Comparison of ENCODE assay signal across 8 mouse cellular contexts in genomic region chr8:71272286-71273150, GRCm38 (mm10). TPM values are rescaled to one million over a fixed set of nuclear protein-coding genes. Genes with fewer than 3 reads are reported as not detected.
A peak's percentile ranks its signal among the peaks of the same experiment; 100 is the strongest.
DNase-seq lines count a peak whose midpoint lies in the region; ATAC-seq and TF ChIP-seq lines count a peak whose summit lies in the region.

Gene Myo9b (plus strand): TSS chr8:71272714.
Gene Haus8 (minus strand): TSS chr8:71272934.

- peak; percentile 59 for TF ChIP-seq CTCF in kidney, adult 2 months (conservative IDR thresholded peaks at IDR 0.05; ENCODE audit: insufficient read depth, insufficient read length, low read depth, low read length)
- TF ChIP-seq CTCF in spleen, adult 2 months (IDR thresholded peaks at IDR 0.05; ENCODE audit: extremely low read depth, insufficient read depth, insufficient read length, insufficient replicate concordance) = peak; percentile 39; the same call in 1 of the 2 replicates

- peak within 1 kb of the TSS; percentile 84 for H3K27ac ChIP-seq in embryonic facial prominence, embryonic 13.5 days
- H3K27ac ChIP-seq in kidney, adult 2 months (ENCODE audit: insufficient read depth, low read depth, low read length) = peak within 1 kb of the TSS; percentile 5; the same call in 1 of the 2 replicates
- peak within 1 kb of the TSS; percentile 84 for H3K27ac ChIP-seq in limb, embryonic 12.5 days
- peak within 1 kb of the TSS; percentile 82 for H3K27ac ChIP-seq in midbrain, embryonic 15.5 days
- peak within 1 kb of the TSS; percentile 67 for H3K27ac ChIP-seq in spleen, adult 2 months (ENCODE audit: insufficient read depth, low read length)

- peak within 1 kb of the TSS; percentile 82 for H3K9ac ChIP-seq in embryonic facial prominence, embryonic 13.5 days
- H3K9ac ChIP-seq in limb, embryonic 12.5 days (replicated peaks) = peak within 1 kb of the TSS; percentile 76
- peak within 1 kb of the TSS; percentile 71 for H3K9ac ChIP-seq in midbrain, embryonic 15.5 days

- peak within 1 kb of the TSS; percentile 82 for H3K4me3 ChIP-seq in embryonic facial prominence, embryonic 13.5 days
- H3K4me3 ChIP-seq in kidney, adult 2 months (ENCODE audit: insufficient read depth, low read depth, low read length) = peak within 1 kb of the TSS; percentile 85
- peak within 1 kb of the TSS; percentile 78 for H3K4me3 ChIP-seq in limb, embryonic 12.5 days (replicated peaks)
- peak within 1 kb of the TSS; percentile 95 for H3K4me3 ChIP-seq in midbrain, embryonic 15.5 days
- peak within 1 kb of the TSS; percentile 77 for H3K4me3 ChIP-seq in spleen, adult 2 months (ENCODE audit: extremely low read depth, insufficient read depth, insufficient read length)

- under 1% methylated on average over 84 of the region's 84 CpGs for WGBS in embryonic facial prominence, embryonic 13.5 days
- under 1% methylated on average over 84 of the region's 84 CpGs for WGBS in kidney, adult 2 months
- WGBS in limb, embryonic 12.5 days = under 1% methylated on average over 84 of the region's 84 CpGs
- WGBS in midbrain, embryonic 15.5 days = under 1% methylated on average over 84 of the region's 84 CpGs
- WGBS in spleen, adult 2 months = 1% methylated on average over 84 of the region's 84 CpGs

- DNase-seq in 3134 (ENCODE audit: extremely low read depth, insufficient read length, low spot score) = peak; percentile 98
- peak; percentile 97 to 98 for DNase-seq in adrenal gland, postnatal 36 days
- peak; percentile 97 to 98 for DNase-seq in heart, adult 18-20 months
- peak; percentile 99 for DNase-seq in kidney, adult 2 months
- peak; percentile 97 to 98 for DNase-seq in spleen, adult 2 months (ENCODE audit: low read depth in 1 of 2, low spot score in 2 of 2)

- peak within 1 kb of the TSS; percentile 82 for H3K4me2 ChIP-seq in embryonic facial prominence, embryonic 13.5 days
- peak within 1 kb of the TSS; percentile 81 for H3K4me2 ChIP-seq in limb, embryonic 12.5 days
- peak within 1 kb of the TSS; percentile 95 for H3K4me2 ChIP-seq in midbrain, embryonic 15.5 days

- H3K36me3 ChIP-seq in embryonic facial prominence, embryonic 13.5 days = peaks cover 3% of the 10 kb centered on the region; the same call in 1 of the 2 replicates
- no peaks in the 10 kb centered on the region for H3K36me3 ChIP-seq in kidney, adult 2 months (ENCODE audit: control insufficient read depth, insufficient read depth, low read length)
- peaks cover 16% of the 10 kb centered on the region; the same call in 1 of the 2 replicates for H3K36me3 ChIP-seq in limb, embryonic 12.5 days
- H3K36me3 ChIP-seq in midbrain, embryonic 15.5 days (replicated peaks) = no peaks in the 10 kb centered on the region; the same call in 1 of the 2 replicates
- no peaks in the 10 kb centered on the region for H3K36me3 ChIP-seq in spleen, adult 2 months (ENCODE audit: control insufficient read depth, insufficient read depth, low read length)

- H3K9me3 ChIP-seq in embryonic facial prominence, embryonic 13.5 days = no peaks in the 10 kb centered on the region
- no peaks in the 10 kb centered on the region for H3K9me3 ChIP-seq in limb, embryonic 12.5 days
- no peaks in the 10 kb centered on the region for H3K9me3 ChIP-seq in midbrain, embryonic 15.5 days

- no peaks in the 10 kb centered on the region for H3K27me3 ChIP-seq in embryonic facial prominence, embryonic 13.5 days
- no peaks in the 10 kb centered on the region for H3K27me3 ChIP-seq in kidney, adult 2 months (replicated peaks; ENCODE audit: control insufficient read depth, insufficient read depth, low read length)
- no peaks in the 10 kb centered on the region for H3K27me3 ChIP-seq in limb, embryonic 12.5 days
- no peaks in the 10 kb centered on the region for H3K27me3 ChIP-seq in midbrain, embryonic 15.5 days (replicated peaks)
- H3K27me3 ChIP-seq in spleen, adult 2 months (ENCODE audit: control insufficient read depth, insufficient read depth, low read length) = no peaks in the 10 kb centered on the region

- peaks cover 28% of the 10 kb centered on the region for H3K4me1 ChIP-seq in embryonic facial prominence, embryonic 13.5 days
- peaks cover 14% of the 10 kb centered on the region; the same call in 1 of the 2 replicates for H3K4me1 ChIP-seq in kidney, adult 2 months (ENCODE audit: control insufficient read depth, insufficient read depth, low read length)
- peaks cover 23% of the 10 kb centered on the region for H3K4me1 ChIP-seq in limb, embryonic 12.5 days (replicated peaks)
- peaks cover 33% of the 10 kb centered on the region for H3K4me1 ChIP-seq in midbrain, embryonic 15.5 days
- peaks cover 10% of the 10 kb centered on the region; the same call in 1 of the 2 replicates for H3K4me1 ChIP-seq in spleen, adult 2 months (ENCODE audit: control insufficient read depth, insufficient read depth, insufficient read length)

- peak; percentile 96 for ATAC-seq in embryonic facial prominence, embryonic 13.5 days (ENCODE audit: insufficient number of reproducible peaks, insufficient read depth, low FRiP score, low TSS enrichment, low read depth)
- peak; percentile 99 for ATAC-seq in limb, embryonic 12.5 days (ENCODE audit: insufficient number of reproducible peaks, insufficient read depth, low FRiP score, low TSS enrichment, low read depth)
- peak; percentile 99 for ATAC-seq in midbrain, embryonic 15.5 days (replicated peaks)

- peak; percentile 58 for TF ChIP-seq POLR2A in kidney, adult 2 months (IDR thresholded peaks at IDR 0.05; ENCODE audit: low read depth, low read length)
- peak; percentile 76 for TF ChIP-seq POLR2A in spleen, adult 2 months (IDR thresholded peaks at IDR 0.05; ENCODE audit: low read depth, low read length)

RNA-seq across cellular contexts. Expression of gene Myo9b, which starts in this region (rescaled TPM):
- 10 to 100 TPM; 32.0 to 41.0 TPM for total RNA-seq in adrenal gland, postnatal 36 days (2021)
- 24.0 and 27.5 TPM in 2 replicates for polyA plus RNA-seq in embryonic facial prominence, embryonic 13.5 days (2015; fragmentation: Nextera tagmentation; extraction: Ambion mirVana)
- total RNA-seq in heart, adult 18-20 months (2021) = 10 to 100 TPM; 20.5 to 22.3 TPM
- 11.4 and 12.0 TPM in 2 replicates for polyA plus RNA-seq in kidney, adult 2 months (2012; rRNA removed)
- polyA plus RNA-seq in limb, embryonic 12.5 days (2016; fragmentation: Nextera tagmentation; extraction: Ambion mirVana) = 28.8 and 37.1 TPM in 2 replicates
- 18.7 and 20.2 TPM in 2 replicates for polyA plus RNA-seq in midbrain, embryonic 15.5 days (2015; fragmentation: Nextera tagmentation; extraction: Ambion mirVana)
- polyA plus RNA-seq in spleen, adult 2 months (2012; rRNA removed) = 47.6 and 50.4 TPM in 2 replicates

RNA-seq across cellular contexts. Expression of gene Haus8, which starts in this region (rescaled TPM):
- total RNA-seq in adrenal gland, postnatal 36 days (2021) = 10 to 100 TPM; 13.5 to 16.5 TPM
- polyA plus RNA-seq in embryonic facial prominence, embryonic 13.5 days (2015; fragmentation: Nextera tagmentation; extraction: Ambion mirVana) = 53.6 and 58.0 TPM in 2 replicates
- 10 to 100 TPM; 25.5 to 29.5 TPM for total RNA-seq in heart, adult 18-20 months (2021)
- polyA plus RNA-seq in kidney, adult 2 months (2012; rRNA removed) = 3.1 and 3.6 TPM in 2 replicates
- 56.1 and 59.1 TPM in 2 replicates for polyA plus RNA-seq in limb, embryonic 12.5 days (2016; fragmentation: Nextera tagmentation; extraction: Ambion mirVana)
- polyA plus RNA-seq in midbrain, embryonic 15.5 days (2015; fragmentation: Nextera tagmentation; extraction: Ambion mirVana) = 64.2 and 65.3 TPM in 2 replicates
- 13.3 and 15.9 TPM in 2 replicates for polyA plus RNA-seq in spleen, adult 2 months (2012; rRNA removed)

Comparison
In these comparisons a context has a peak if more than half of its experiments do, and no peak if none do; other contexts are left out.
1. Peak in every context shown above with its lines: DNase-seq, ATAC-seq, H3K4me3 ChIP-seq and H3K27ac ChIP-seq.
2. H3K27ac ChIP-seq: peak in every context shown above with its lines; median percentile 84 in embryonic facial prominence, embryonic 13.5 days; 84 in limb, embryonic 12.5 days; 82 in midbrain, embryonic 15.5 days; 67 in spleen, adult 2 months; 5 in kidney, adult 2 months.